Mouse (Mus musculus) heart, adult 8-10 months (tissue): ENCODE measurements around the gene Thsd7b. TPM values are rescaled to one million over a fixed set of nuclear protein-coding genes. Genes with fewer than 3 reads are reported as not detected.
"Not testable (repeated sequence)": the region's sequence is repeated elsewhere in the genome, so short reads cannot be mapped to it uniquely, and the experiment has no call there.

Source experiments
- DNase-seq: peaks from one replicate; pipeline ENCODE4 v3.0.0; 2022; ENCODE audit warnings: low spot score
- total RNA-seq, 4 experiments: library from RNA; stranded (reverse); gene quantifications; 2 replicates each; pipeline ENCODE4 v1.2.4; 2022

Gene Thsd7b
- total RNA-seq, 4 experiments from 2014 or later, result 0.11 to 0.19 (median 0.13) TPM; not detected in 1

- DNase-seq, result no peak
Observed at GRCm38 (mm10) chr1:130085910-130086309, 812.8 kb downstream of the Thsd7b start.

GRCm38 (mm10) chr1:130099227-130099626 is 826.1 kb downstream of the Thsd7b start:
- DNase-seq, result peak; percentile 7

DNA sequence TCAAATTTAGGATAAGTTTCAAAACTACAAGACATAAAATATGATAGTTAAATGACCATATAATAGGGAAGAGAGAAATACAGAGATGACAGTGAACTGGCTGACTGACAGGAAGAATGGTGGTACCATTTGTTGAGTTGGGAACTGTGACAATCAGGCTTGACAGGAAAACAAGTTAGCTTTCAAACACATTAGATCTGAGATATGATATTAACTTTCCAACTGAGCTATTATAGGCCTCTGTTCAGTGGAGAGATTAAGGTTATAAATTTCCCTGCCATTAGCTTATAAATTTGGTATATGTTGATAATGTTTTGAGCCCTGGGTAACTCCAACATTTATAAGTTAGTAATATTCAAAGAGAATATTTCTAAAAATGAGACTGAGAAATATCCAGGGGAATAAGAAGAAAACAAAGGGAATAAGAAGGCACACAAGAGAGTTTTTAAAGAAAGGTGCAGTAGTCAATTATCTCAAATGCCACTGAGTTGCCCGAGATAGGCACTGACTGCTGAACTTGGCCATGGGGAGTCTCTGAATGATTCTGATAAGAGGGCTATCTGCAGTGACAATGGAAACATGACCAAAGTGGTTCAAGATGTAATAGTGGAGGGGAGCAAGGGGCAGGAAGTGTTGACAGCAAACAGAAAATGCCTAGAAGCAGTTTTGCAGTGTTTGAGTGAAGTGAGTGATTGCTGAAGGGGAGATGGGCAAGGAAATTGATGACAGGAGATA is 839.6 kb downstream of the Thsd7b start:
- no peak for DNase-seq

DNA sequence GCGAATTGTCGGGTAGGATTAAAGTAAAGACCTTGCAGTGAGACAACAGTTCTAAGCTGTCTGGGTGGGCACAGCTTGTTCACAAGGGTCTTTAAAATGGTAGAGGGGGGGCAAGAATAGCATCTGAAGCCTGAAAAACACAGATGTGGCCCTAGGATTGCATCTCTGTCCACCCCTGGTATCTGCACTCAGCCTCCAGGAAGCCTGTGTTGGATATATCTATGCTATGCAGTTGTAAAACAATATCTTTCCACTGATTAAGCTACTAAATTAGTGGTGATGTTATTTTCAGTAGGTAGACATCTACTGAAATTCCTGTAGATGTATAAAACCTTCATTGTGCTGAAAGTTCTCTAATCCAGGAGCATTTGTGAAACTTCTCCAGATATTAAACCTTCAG is 840.4 kb downstream of the Thsd7b start:
- DNase-seq, result no peak

- DNase-seq, result no peak
Observed at GRCm38 (mm10) chr1:130130901-130131300, 857.8 kb downstream of the Thsd7b start.

- no peak for DNase-seq
Observed at GRCm38 (mm10) chr1:130166187-130166586, 893.1 kb downstream of the Thsd7b start.

GRCm38 (mm10) chr1:130167260-130167659 is 894.2 kb downstream of the Thsd7b start:
- no peak for DNase-seq

DNA sequence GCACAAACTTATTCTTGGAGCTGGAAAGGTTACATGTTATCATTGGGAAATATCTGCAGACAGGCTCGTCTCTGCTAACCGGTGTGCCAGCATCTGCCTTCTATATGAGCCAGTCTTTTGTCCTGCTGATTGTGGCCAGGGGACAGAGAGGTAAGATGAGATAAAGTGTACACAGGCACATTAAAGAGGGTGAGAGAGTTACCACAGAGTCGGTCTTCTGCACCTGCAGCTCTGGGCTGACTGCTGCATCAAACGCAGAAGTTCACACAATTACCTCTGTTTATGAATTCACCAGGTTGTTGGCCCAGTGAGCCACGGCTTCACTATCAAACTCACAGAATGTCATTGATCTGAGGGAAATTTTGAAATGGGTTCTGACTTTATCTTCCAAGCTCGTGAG is 896.8 kb downstream of the Thsd7b start:
- no peak for DNase-seq

DNA sequence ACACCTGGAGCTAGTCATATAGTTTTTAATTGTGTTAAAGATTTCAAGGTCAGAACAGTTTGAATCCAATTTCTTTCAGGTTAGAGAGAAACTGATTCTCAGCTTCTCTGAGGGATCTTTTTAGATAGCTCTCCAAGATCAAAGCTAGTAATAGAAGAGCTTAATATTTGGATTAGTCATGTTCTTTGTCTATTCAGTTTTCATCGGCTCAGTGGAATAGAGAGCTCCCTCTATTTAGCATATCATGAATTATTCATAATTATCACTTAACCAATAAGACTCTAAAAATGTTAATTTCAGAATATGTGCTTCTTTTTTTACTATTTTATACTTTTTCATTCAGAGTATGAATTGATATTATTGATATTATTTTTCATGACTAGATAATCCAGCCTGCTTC is 897.2 kb downstream of the Thsd7b start:
- DNase-seq, result no peak

GRCm38 (mm10) chr1:130186836-130187235 is 913.7 kb downstream of the Thsd7b start:
- not testable (repeated sequence) for DNase-seq

GRCm38 (mm10) chr1:130192190-130193028 is 919.3 kb downstream of the Thsd7b start:
- no peak for DNase-seq

DNA sequence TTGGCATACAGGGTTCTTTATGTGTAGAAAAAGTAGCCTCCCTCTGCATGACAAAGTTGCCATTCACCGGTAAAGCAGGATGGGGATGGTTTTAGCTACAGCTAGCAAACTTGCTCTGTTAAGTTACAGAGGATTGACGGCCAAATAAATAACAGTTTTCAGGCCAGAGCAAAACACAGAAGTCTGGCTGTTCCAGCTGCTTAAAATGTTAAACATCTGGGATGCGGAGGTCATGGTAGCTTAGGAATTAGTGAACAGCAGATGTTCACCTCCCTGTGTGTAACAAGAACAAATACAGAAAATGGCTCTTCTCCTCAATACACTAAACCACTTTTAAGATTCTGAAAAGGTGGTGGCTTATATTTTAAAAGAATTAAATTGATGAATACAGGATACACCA is 944.3 kb downstream of the Thsd7b start:
- DNase-seq, result no peak

DNA sequence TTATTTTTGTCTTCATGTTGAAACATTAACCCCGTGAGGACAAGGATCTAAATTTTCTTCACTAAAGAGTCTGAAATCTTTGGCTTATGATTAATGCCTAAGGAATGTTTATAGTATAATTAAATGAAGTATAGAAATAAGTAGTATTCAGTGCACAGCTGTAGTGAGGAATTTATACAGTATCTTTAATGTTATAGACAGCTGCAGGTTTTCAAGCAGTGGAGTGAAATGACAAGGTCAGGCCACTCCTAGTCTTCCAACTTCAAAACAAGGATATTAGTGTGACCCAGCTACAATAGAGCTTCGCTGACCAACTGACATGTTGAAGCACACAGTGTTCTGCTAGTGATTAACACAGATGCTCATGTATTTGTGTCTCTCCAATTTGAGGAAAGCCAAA is 949.8 kb downstream of the Thsd7b start:
- no peak for DNase-seq

DNA sequence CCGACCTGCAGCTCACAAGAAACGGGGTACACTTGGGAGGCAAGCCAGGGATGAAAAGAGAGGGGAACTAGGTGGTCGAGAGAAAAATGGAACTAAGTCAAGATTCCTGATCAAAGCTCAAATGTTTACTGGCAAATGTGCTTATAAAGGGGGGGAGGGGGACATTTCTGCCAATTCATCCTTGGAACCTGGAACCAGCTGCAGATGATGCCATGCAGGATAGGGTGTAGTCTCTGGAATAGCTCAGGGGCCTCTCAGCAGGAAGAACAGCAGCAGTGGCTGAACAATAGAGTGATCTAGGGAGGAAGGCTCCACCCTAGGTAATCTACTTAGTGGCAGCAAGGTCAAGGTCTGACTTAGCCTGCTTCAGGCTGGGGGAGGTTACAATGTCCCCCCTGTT is 972.5 kb downstream of the Thsd7b start:
- DNase-seq, result no peak

GRCm38 (mm10) chr1:130246264-130246663 is 973.2 kb downstream of the Thsd7b start:
- not testable (repeated sequence) for DNase-seq

GRCm38 (mm10) chr1:130246930-130247329 is 973.8 kb downstream of the Thsd7b start:
- DNase-seq, result not testable (repeated sequence)

- DNase-seq, result no peak
Observed at GRCm38 (mm10) chr1:130262046-130262445, 988.9 kb downstream of the Thsd7b start.
